Mouse (Mus musculus): ENCODE data around the gene Nkiras2. TPM values are rescaled to one million over a fixed set of nuclear protein-coding genes. Genes with fewer than 3 reads are reported as not detected.

Nkiras2 gene
- polyA plus RNA-seq, 1 experiment from 2014 or later, result 108 TPM

DNA sequence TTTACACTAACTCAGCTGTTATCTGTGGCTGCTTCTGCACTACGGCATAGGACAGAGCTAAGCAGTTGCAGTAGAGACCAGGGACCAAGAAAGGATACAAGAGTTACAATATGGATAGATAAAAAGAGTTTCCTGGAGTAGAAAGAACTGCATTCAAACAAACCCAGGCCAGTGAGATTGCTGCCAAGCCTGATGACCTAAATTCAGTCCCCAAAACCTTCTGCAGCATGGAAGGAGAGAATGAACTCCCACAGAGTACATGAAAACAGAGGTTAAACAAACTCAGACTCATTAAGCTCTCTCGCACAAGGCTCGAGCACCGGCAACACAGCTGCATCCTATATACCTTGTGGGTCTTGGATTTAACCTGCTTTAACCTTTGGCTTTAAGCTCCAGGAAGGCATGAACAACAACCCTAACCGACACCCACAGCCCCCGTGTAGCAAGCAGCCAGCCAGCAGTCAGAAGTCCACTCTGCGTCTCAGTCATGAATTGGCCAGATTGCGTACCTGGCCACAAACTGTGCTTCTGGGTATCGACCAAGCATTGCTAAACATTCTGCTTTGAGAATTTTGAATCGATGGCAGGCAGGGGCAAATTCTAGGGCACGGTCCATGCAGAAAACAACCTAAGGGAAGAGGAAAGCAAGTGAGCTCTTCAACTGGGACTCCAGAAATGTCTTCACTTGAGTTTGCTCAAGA lies 26.5 kb upstream of the Nkiras2 start:
- peaks cover 81% of the 10 kb centered on the region for H3K36me3 ChIP-seq (ENCODE audit: control insufficient read depth, insufficient read depth, low read length)
- 93% methylated on average over 11 of the region's 11 CpGs for WGBS
- no peak overlapping the region for H3K4me2 ChIP-seq (ENCODE audit: low read depth, low read length)
- H3K9ac ChIP-seq (replicated peaks; ENCODE audit: low read depth, low read length), result no peak overlapping the region
- no peaks in the 10 kb centered on the region for H3K9me3 ChIP-seq (ENCODE audit: control insufficient read depth, low read length)
- H3K4me3 ChIP-seq (ENCODE audit: low read depth, low read length), result no peak overlapping the region
- H3K4me1 ChIP-seq (ENCODE audit: control insufficient read depth, insufficient read depth, low read length), result no peaks in the 10 kb centered on the region
- no peaks in the 10 kb centered on the region for H3K27me3 ChIP-seq (ENCODE audit: control insufficient read depth, insufficient read depth, low read length)
- ATAC-seq (ENCODE audit: low read depth), result no peak
- H3K27ac ChIP-seq (ENCODE audit: low read depth, low read length), result no peak overlapping the region

DNA sequence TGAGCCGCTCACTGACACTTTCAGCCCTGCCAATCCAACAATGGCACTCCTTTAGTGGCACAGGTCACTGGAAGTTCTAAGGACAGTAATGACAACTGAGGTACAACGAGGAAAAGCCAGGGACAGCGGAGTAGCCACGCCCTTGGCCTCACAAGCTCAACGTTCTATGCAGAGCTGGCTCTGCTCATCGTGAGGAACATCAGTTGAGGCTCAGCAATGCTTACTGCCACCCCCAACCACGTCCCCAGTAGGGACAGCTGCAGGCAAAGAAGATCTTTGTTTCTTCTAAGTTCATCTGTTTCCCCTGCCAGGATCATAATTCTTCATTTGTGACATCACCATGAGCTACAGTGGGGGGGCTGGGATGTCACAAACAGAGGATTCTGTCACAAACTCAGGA lies 24.4 kb upstream of the Nkiras2 start:
- Histone ChIP-seq H3K27ac (ENCODE audit: low read depth, low read length) (no peak overlapping the region), H3K9me3 (ENCODE audit: control insufficient read depth, low read length) (no peaks in the 10 kb centered on the region), H3K36me3 (ENCODE audit: control insufficient read depth, insufficient read depth, low read length) (peaks cover 84% of the 10 kb centered on the region), H3K4me1 (ENCODE audit: control insufficient read depth, insufficient read depth, low read length) (no peaks in the 10 kb centered on the region), H3K27me3 (ENCODE audit: control insufficient read depth, insufficient read depth, low read length) (no peaks in the 10 kb centered on the region), H3K9ac (replicated peaks; ENCODE audit: low read depth, low read length) (no peak overlapping the region), H3K4me2 (ENCODE audit: low read depth, low read length) (no peak overlapping the region), H3K4me3 (ENCODE audit: low read depth, low read length) (no peak overlapping the region)
- no peak for ATAC-seq (ENCODE audit: low read depth)
- WGBS, result 73% methylated on average over 7 of the region's 7 CpGs

GRCm38 (mm10) chr11:100595533-100595932 lies 23.5 kb upstream of the Nkiras2 start:
- H3K9me3 ChIP-seq (ENCODE audit: control insufficient read depth, low read length), result no peaks in the 10 kb centered on the region
- WGBS, result 89% methylated on average over 4 of the region's 4 CpGs
- H3K4me1 ChIP-seq (ENCODE audit: control insufficient read depth, insufficient read depth, low read length), result no peaks in the 10 kb centered on the region
- no peak overlapping the region for H3K4me3 ChIP-seq (ENCODE audit: low read depth, low read length)
- peaks cover 80% of the 10 kb centered on the region for H3K36me3 ChIP-seq (ENCODE audit: control insufficient read depth, insufficient read depth, low read length)
- no peak overlapping the region for H3K4me2 ChIP-seq (ENCODE audit: low read depth, low read length)
- no peaks in the 10 kb centered on the region for H3K27me3 ChIP-seq (ENCODE audit: control insufficient read depth, insufficient read depth, low read length)
- no peak overlapping the region for H3K27ac ChIP-seq (ENCODE audit: low read depth, low read length)
- no peak for ATAC-seq (ENCODE audit: low read depth)
- H3K9ac ChIP-seq (replicated peaks; ENCODE audit: low read depth, low read length), result no peak overlapping the region

DNA sequence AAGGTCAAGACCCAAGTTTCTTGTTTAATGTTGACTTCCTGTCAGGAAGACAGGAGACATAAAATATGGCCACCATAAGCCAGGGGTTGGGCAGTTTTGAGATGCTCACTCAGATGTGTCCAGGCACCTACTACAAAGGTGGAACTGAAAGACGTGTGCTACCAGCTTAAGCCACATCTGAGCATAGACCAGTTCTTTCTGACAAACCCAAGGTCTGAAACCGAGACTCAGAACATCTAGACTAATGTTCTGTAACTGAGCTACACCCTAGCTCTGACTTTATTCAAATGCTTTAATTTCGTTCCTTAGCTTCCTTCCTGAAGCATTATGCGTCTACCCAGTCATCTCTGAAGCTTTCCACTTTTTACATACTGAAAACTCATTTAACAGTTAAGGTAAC lies 21.0 kb upstream of the Nkiras2 start:
- peaks cover 56% of the 10 kb centered on the region for H3K36me3 ChIP-seq (ENCODE audit: control insufficient read depth, insufficient read depth, low read length)
- WGBS, result 94% methylated on average over 4 of the region's 4 CpGs

DNA sequence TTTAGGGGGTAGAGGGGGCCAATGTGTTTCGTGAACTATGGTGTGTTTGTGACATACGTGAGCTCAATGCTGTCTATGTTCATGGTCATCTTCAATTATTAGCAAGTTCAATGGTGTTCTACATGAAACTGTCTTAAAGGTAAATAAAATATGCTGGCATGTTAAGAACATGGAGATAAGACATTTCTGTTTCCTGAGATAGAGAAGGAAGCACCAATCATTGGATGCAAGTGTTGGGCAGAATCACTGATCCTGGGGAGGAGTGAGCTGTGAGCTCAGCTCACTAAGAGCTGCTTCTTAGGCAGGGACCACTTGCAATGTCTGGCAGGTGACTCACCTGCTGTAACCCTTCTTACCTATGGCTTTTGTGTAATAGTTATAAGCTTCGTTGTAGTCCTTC lies 17.7 kb upstream of the Nkiras2 start:
- H3K4me2 ChIP-seq (ENCODE audit: low read depth, low read length), result no peak overlapping the region
- ATAC-seq (ENCODE audit: low read depth), result no peak
- peaks cover 30% of the 10 kb centered on the region for H3K36me3 ChIP-seq (ENCODE audit: control insufficient read depth, insufficient read depth, low read length)

More for the DNA sequence above, 21.0 kb upstream of the Nkiras2 start:
- Histone ChIP-seq H3K4me1 (ENCODE audit: control insufficient read depth, insufficient read depth, low read length) (no peaks in the 10 kb centered on the region), H3K27ac (ENCODE audit: low read depth, low read length) (no peak overlapping the region), H3K9me3 (ENCODE audit: control insufficient read depth, low read length) (no peaks in the 10 kb centered on the region), H3K9ac (replicated peaks; ENCODE audit: low read depth, low read length) (no peak overlapping the region), H3K4me3 (ENCODE audit: low read depth, low read length) (no peak overlapping the region), H3K27me3 (ENCODE audit: control insufficient read depth, insufficient read depth, low read length) (no peaks in the 10 kb centered on the region), H3K4me2 (ENCODE audit: low read depth, low read length) (no peak overlapping the region)
- no peak for ATAC-seq (ENCODE audit: low read depth)

DNA sequence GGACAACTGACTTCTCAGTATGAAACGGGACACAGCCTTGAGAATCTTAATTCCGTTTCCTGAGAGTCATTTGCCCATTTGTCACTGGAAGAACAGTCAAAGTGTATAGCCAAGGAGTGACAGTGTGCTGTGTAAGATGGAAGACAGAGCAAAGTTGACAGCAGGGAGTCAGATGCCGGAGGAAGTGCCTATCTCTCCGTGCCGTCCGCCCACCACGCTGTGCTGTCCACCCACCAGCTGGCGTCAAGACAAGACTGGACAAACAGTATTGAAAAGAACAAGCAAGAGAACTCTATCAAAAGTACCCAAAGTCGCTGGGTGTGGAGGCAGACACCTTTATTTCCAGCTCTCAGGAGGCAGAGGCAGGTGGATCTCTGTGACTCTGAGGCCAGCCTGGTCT lies 15.9 kb upstream of the Nkiras2 start:
- H3K36me3 ChIP-seq (ENCODE audit: control insufficient read depth, insufficient read depth, low read length), result peaks cover 12% of the 10 kb centered on the region
- H3K9me3 ChIP-seq (ENCODE audit: control insufficient read depth, low read length), result no peaks in the 10 kb centered on the region
- WGBS, result 87% methylated on average over 9 of the region's 9 CpGs
- no peak overlapping the region for H3K27ac ChIP-seq (ENCODE audit: low read depth, low read length)
- no peak for ATAC-seq (ENCODE audit: low read depth)
- peaks cover 8% of the 10 kb centered on the region; the same call in 1 of the 2 replicates for H3K4me1 ChIP-seq (ENCODE audit: control insufficient read depth, insufficient read depth, low read length)
- H3K4me2 ChIP-seq (ENCODE audit: low read depth, low read length), result no peak overlapping the region
- H3K9ac ChIP-seq (replicated peaks; ENCODE audit: low read depth, low read length), result no peak overlapping the region
- H3K4me3 ChIP-seq (ENCODE audit: low read depth, low read length), result no peak overlapping the region
- H3K27me3 ChIP-seq (ENCODE audit: control insufficient read depth, insufficient read depth, low read length), result no peaks in the 10 kb centered on the region

More for the DNA sequence above, 17.7 kb upstream of the Nkiras2 start:
- Histone ChIP-seq H3K4me1 (ENCODE audit: control insufficient read depth, insufficient read depth, low read length) (peaks cover 8% of the 10 kb centered on the region; the same call in 1 of the 2 replicates), H3K4me3 (ENCODE audit: low read depth, low read length) (no peak overlapping the region), H3K9ac (replicated peaks; ENCODE audit: low read depth, low read length) (no peak overlapping the region), H3K27ac (ENCODE audit: low read depth, low read length) (no peak overlapping the region), H3K9me3 (ENCODE audit: control insufficient read depth, low read length) (no peaks in the 10 kb centered on the region), H3K27me3 (ENCODE audit: control insufficient read depth, insufficient read depth, low read length) (no peaks in the 10 kb centered on the region)
- WGBS, result 98% methylated on average over 3 of the region's 3 CpGs

DNA sequence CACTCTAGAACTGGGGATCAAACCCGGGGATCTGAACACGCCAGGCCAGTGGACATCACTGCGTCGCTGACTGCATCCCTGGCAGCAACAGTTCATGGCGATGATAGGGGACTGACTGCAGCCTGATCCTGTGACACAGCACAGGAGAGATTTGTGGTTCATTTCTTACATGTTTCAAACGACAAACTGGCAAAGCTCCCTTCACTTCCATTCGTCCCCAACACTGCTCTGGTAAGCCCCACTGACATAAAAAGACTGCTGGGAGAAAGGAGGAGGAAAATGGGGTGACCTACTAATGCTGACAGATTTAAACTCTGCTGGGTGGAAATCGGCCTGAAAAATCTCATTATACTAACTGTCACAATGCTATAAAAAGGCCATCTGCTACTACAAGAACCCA lies 15.2 kb upstream of the Nkiras2 start:
- Histone ChIP-seq H3K9ac (replicated peaks; ENCODE audit: low read depth, low read length) (no peak overlapping the region), H3K4me3 (ENCODE audit: low read depth, low read length) (no peak overlapping the region), H3K4me1 (ENCODE audit: control insufficient read depth, insufficient read depth, low read length) (peaks cover 8% of the 10 kb centered on the region; the same call in 1 of the 2 replicates), H3K27ac (ENCODE audit: low read depth, low read length) (no peak overlapping the region), H3K36me3 (ENCODE audit: control insufficient read depth, insufficient read depth, low read length) (peaks cover 8% of the 10 kb centered on the region; the same call in 1 of the 2 replicates), H3K27me3 (ENCODE audit: control insufficient read depth, insufficient read depth, low read length) (no peaks in the 10 kb centered on the region), H3K9me3 (ENCODE audit: control insufficient read depth, low read length) (no peaks in the 10 kb centered on the region), H3K4me2 (ENCODE audit: low read depth, low read length) (no peak overlapping the region)
- 76% methylated on average over 8 of the region's 8 CpGs for WGBS
- ATAC-seq (ENCODE audit: low read depth), result no peak

GRCm38 (mm10) chr11:100604321-100605005 lies 14.6 kb upstream of the Nkiras2 start:
- H3K36me3 ChIP-seq (ENCODE audit: control insufficient read depth, insufficient read depth, low read length), result peaks cover 2% of the 10 kb centered on the region; the same call in 1 of the 2 replicates
- no peak for ATAC-seq (ENCODE audit: low read depth)
- no peak overlapping the region for H3K4me2 ChIP-seq (ENCODE audit: low read depth, low read length)
- no peaks in the 10 kb centered on the region for H3K9me3 ChIP-seq (ENCODE audit: control insufficient read depth, low read length)
- H3K9ac ChIP-seq (replicated peaks; ENCODE audit: low read depth, low read length), result no peak overlapping the region
- H3K27me3 ChIP-seq (ENCODE audit: control insufficient read depth, insufficient read depth, low read length), result no peaks in the 10 kb centered on the region
- peaks cover 8% of the 10 kb centered on the region; the same call in 1 of the 2 replicates for H3K4me1 ChIP-seq (ENCODE audit: control insufficient read depth, insufficient read depth, low read length)
- H3K27ac ChIP-seq (ENCODE audit: low read depth, low read length), result no peak overlapping the region
- WGBS, result 81% methylated on average over 4 of the region's 4 CpGs
- H3K4me3 ChIP-seq (ENCODE audit: low read depth, low read length), result no peak overlapping the region

DNA sequence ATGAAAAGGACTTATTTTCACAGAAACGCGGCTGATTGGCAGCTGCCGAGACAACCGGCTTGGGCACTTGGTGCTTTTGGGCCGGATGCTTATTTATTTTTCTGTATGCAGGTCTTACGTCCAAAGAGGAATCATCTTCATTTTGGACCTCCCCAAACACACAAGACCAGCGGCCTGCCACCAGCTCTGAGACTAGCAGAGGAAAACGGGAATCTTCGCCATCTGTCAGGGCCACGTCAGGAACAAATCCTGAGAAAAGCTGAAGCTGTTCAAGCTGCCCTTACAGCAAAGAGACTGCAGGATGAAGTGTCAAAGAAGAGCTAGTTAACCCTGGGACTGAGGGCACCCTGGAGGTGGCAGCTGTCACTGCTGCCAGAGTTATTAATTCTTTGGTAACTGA lies 13.6 kb upstream of the Nkiras2 start:
- Histone ChIP-seq H3K9ac (replicated peaks; ENCODE audit: low read depth, low read length) (no peak overlapping the region), H3K4me2 (ENCODE audit: low read depth, low read length) (no peak overlapping the region), H3K27ac (ENCODE audit: low read depth, low read length) (no peak overlapping the region), H3K4me3 (ENCODE audit: low read depth, low read length) (no peak overlapping the region), H3K27me3 (ENCODE audit: control insufficient read depth, insufficient read depth, low read length) (no peaks in the 10 kb centered on the region), H3K36me3 (ENCODE audit: control insufficient read depth, insufficient read depth, low read length) (no peaks in the 10 kb centered on the region; the same call in 1 of the 2 replicates), H3K9me3 (ENCODE audit: control insufficient read depth, low read length) (no peaks in the 10 kb centered on the region), H3K4me1 (ENCODE audit: control insufficient read depth, insufficient read depth, low read length) (peaks cover 8% of the 10 kb centered on the region)
- 85% methylated on average over 10 of the region's 10 CpGs for WGBS
- no peak for ATAC-seq (ENCODE audit: low read depth)

All from neural tube, embryonic 14.5 days (tissue).